7 mouse cellular contexts compared by ENCODE assay signal in genomic region chr7:79130843-79131444, GRCm38 (mm10). TPM values are rescaled to one million over a fixed set of nuclear protein-coding genes. Genes with fewer than 3 reads are reported as not detected.
DNase-seq lines count a peak whose midpoint lies in the region; ATAC-seq lines count a peak whose summit lies in the region.

Hapln3 (minus strand) TSS chr7:79131018.

- peaks cover 10% of the 10 kb centered on the region for H3K27me3 ChIP-seq in midbrain, embryonic 15.5 days (replicated peaks)

- peak; percentile 32 for DNase-seq in right cerebral cortex, postnatal 14 days
- DNase-seq in right cerebral cortex, adult 18-20 months = no peak
- DNase-seq in kidney, postnatal 14 days = peak; percentile 37
- no peak for DNase-seq in spleen, postnatal 4 days (ENCODE audit: low spot score in 2 of 2)
- DNase-seq in spleen, postnatal 14 days (ENCODE audit: low spot score in 2 of 2) = no peak

- H3K36me3 ChIP-seq in midbrain, embryonic 15.5 days (replicated peaks) = no peaks in the 10 kb centered on the region

- 3% methylated on average over 19 of the region's 19 CpGs for WGBS in midbrain, embryonic 15.5 days

- no peak within 1 kb of the TSS for H3K9ac ChIP-seq in midbrain, embryonic 15.5 days

- H3K4me3 ChIP-seq in midbrain, embryonic 15.5 days = peak within 1 kb of the TSS; percentile 15

- H3K4me2 ChIP-seq in midbrain, embryonic 15.5 days = peak within 1 kb of the TSS; percentile 35

- ATAC-seq in granulocyte monocyte progenitor cell, adult 5-6 weeks (replicated peaks; ENCODE audit: poor library complexity, severe bottlenecking) = peak; percentile 7; the same call in 1 of the 2 replicates
- ATAC-seq in midbrain, embryonic 15.5 days (replicated peaks) = peak; percentile 61; the same call in 1 of the 2 replicates

- no peaks in the 10 kb centered on the region for H3K9me3 ChIP-seq in midbrain, embryonic 15.5 days

- no peak within 1 kb of the TSS for H3K27ac ChIP-seq in midbrain, embryonic 15.5 days

- H3K4me1 ChIP-seq in midbrain, embryonic 15.5 days = peaks cover 13% of the 10 kb centered on the region; the same call in 1 of the 2 replicates

RNA-seq across cellular contexts. Expression of gene Hapln3, which starts in this region (rescaled TPM):
- not detected in 2 replicates for total RNA-seq in granulocyte monocyte progenitor cell, adult 5-6 weeks (2014; fragmentation: Nextera tagmentation)
- total RNA-seq in granulocyte monocyte progenitor cell, adult 5-6 weeks (2017) = not detected in 2 replicates
- 1.6 and 2.0 TPM in 2 replicates for polyA plus RNA-seq in midbrain, embryonic 15.5 days (2015; fragmentation: Nextera tagmentation; extraction: Ambion mirVana)

Comparison
In these comparisons a context has a peak if more than half of its experiments do, and no peak if none do; other contexts are left out.
1. DNase-seq: peak in right cerebral cortex, postnatal 14 days (single experiment) and kidney, postnatal 14 days (single experiment); none in right cerebral cortex, adult 18-20 months (single experiment), spleen, postnatal 4 days (0 of 2) and spleen, postnatal 14 days (0 of 2).
2. Peak in ATAC-seq in granulocyte monocyte progenitor cell, adult 5-6 weeks; RNA of the gene not detected or under 1 TPM.